Mouse (Mus musculus): ENCODE measurements around the gene Lnp1. TPM values are rescaled to one million over a fixed set of nuclear protein-coding genes. Genes with fewer than 3 reads are reported as not detected.
A peak's percentile ranks its signal among the peaks of the same experiment; 100 is the strongest.
"Not testable (repeated sequence)": the region's sequence is repeated elsewhere in the genome, so short reads cannot be mapped to it uniquely, and the experiment has no call there.

Gene Lnp1
- total and polyA plus RNA-seq, 2 experiments from 2014 or later: not detected

- H3K4me2 ChIP-seq (ENCODE audit: low read depth, low read length): no peak overlapping the region
- H3K27me3 ChIP-seq (ENCODE audit: control insufficient read depth, insufficient read depth, low read length): no peaks in the 10 kb centered on the region
- TF ChIP-seq CTCF (IDR thresholded peaks at IDR 0.05; ENCODE audit: low read depth): no peak
- TF ChIP-seq EP300 (IDR thresholded peaks at IDR 0.05; ENCODE audit: low read depth): no peak
- no peaks in the 10 kb centered on the region for H3K36me3 ChIP-seq (replicated peaks; ENCODE audit: control insufficient read depth, insufficient read depth, low read length)
- H3K4me1 ChIP-seq (ENCODE audit: control insufficient read depth, insufficient read depth): no peaks in the 10 kb centered on the region
- WGBS: 77% methylated on average over 7 of the region's 7 CpGs
- no peaks in the 10 kb centered on the region for H3K9me3 ChIP-seq (replicated peaks; ENCODE audit: control insufficient read depth, low read length)
- ATAC-seq (ENCODE audit: insufficient read depth, low read depth) (no peak), DNase-seq (ENCODE audit: low spot score) (no peak)
- H3K9ac ChIP-seq (replicated peaks; ENCODE audit: low read depth, low read length): no peak overlapping the region
- no peak overlapping the region for H3K4me3 ChIP-seq (ENCODE audit: low read depth, low read length)
- H3K27ac ChIP-seq (ENCODE audit: low read depth): no peak overlapping the region
These were observed 10.6 kb downstream of the Lnp1 start for GRCm38 (mm10) chr16:56917230-56917629.

GRCm38 (mm10) chr16:56908986-56909385, 18.9 kb downstream of the Lnp1 start:
- WGBS: 58% methylated on average over 5 of the region's 5 CpGs

GRCm38 (mm10) chr16:56902206-56902605, 25.7 kb downstream of the Lnp1 start:
- H3K4me2 ChIP-seq (ENCODE audit: low read depth, low read length); H3K27ac ChIP-seq (ENCODE audit: low read depth); H3K4me1 ChIP-seq (ENCODE audit: control insufficient read depth, insufficient read depth); H3K4me3 ChIP-seq (ENCODE audit: low read depth, low read length); ATAC-seq (ENCODE audit: insufficient read depth, low read depth); H3K9me3 ChIP-seq (replicated peaks; ENCODE audit: control insufficient read depth, low read length); DNase-seq (ENCODE audit: low spot score); H3K9ac ChIP-seq (replicated peaks; ENCODE audit: low read depth, low read length); H3K27me3 ChIP-seq (ENCODE audit: control insufficient read depth, insufficient read depth, low read length); H3K36me3 ChIP-seq (replicated peaks; ENCODE audit: control insufficient read depth, insufficient read depth, low read length): not testable (repeated sequence)
- WGBS: 67% methylated on average over 3 of the region's 3 CpGs

More at GRCm38 (mm10) chr16:56908986-56909385, 18.9 kb downstream of the Lnp1 start:
- Histone ChIP-seq H3K4me3 (ENCODE audit: low read depth, low read length) (no peak overlapping the region), H3K27ac (ENCODE audit: low read depth) (no peak overlapping the region), H3K36me3 (replicated peaks; ENCODE audit: control insufficient read depth, insufficient read depth, low read length) (no peaks in the 10 kb centered on the region), H3K9ac (replicated peaks; ENCODE audit: low read depth, low read length) (no peak overlapping the region), H3K27me3 (ENCODE audit: control insufficient read depth, insufficient read depth, low read length) (no peaks in the 10 kb centered on the region), H3K4me1 (ENCODE audit: control insufficient read depth, insufficient read depth) (no peaks in the 10 kb centered on the region), H3K9me3 (replicated peaks; ENCODE audit: control insufficient read depth, low read length) (no peaks in the 10 kb centered on the region), H3K4me2 (ENCODE audit: low read depth, low read length) (no peak overlapping the region)
- TF ChIP-seq CTCF (IDR thresholded peaks at IDR 0.05; ENCODE audit: low read depth) (no peak), EP300 (IDR thresholded peaks at IDR 0.05; ENCODE audit: low read depth) (no peak)
- DNase-seq (ENCODE audit: low spot score) (no peak), ATAC-seq (ENCODE audit: insufficient read depth, low read depth) (no peak)

DNA sequence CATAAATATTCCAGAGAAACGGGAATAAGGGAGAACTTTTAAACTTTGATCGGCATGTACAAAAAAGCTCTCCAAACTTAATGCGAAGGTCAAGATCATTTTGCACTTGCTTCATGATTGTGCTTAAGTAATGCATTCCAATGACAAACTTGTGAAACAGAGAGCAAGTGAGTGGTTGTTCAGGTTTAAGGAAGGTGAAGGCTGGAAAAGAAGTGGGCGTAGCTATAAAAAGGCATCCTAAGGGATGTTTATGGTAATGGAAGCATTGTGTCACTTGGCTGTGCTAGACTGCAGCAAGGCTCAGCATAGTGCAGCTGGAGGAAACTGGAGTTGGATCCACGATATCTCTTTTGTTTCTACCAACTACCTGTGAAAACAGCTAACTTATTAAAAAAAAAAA, 36.3 kb downstream of the Lnp1 start:
- Histone ChIP-seq H3K4me2 (ENCODE audit: low read depth, low read length) (no peak overlapping the region), H3K9me3 (replicated peaks; ENCODE audit: control insufficient read depth, low read length) (no peaks in the 10 kb centered on the region), H3K27me3 (ENCODE audit: control insufficient read depth, insufficient read depth, low read length) (no peaks in the 10 kb centered on the region), H3K4me1 (ENCODE audit: control insufficient read depth, insufficient read depth) (no peaks in the 10 kb centered on the region), H3K27ac (ENCODE audit: low read depth) (no peak overlapping the region), H3K9ac (replicated peaks; ENCODE audit: low read depth, low read length) (no peak overlapping the region), H3K4me3 (ENCODE audit: low read depth, low read length) (no peak overlapping the region), H3K36me3 (replicated peaks; ENCODE audit: control insufficient read depth, insufficient read depth, low read length) (no peaks in the 10 kb centered on the region)
- ATAC-seq (ENCODE audit: insufficient read depth, low read depth) (no peak), DNase-seq (ENCODE audit: low spot score) (no peak)
- WGBS: 79% methylated on average over 5 of the region's 5 CpGs
- TF ChIP-seq CTCF (IDR thresholded peaks at IDR 0.05; ENCODE audit: low read depth) (no peak), EP300 (IDR thresholded peaks at IDR 0.05; ENCODE audit: low read depth) (no peak)

GRCm38 (mm10) chr16:56886616-56887116, 41.2 kb downstream of the Lnp1 start:
- H3K27ac ChIP-seq (ENCODE audit: low read depth): no peak overlapping the region
- no peak overlapping the region for H3K9ac ChIP-seq (replicated peaks; ENCODE audit: low read depth, low read length)
- ATAC-seq (ENCODE audit: insufficient read depth, low read depth) (no peak), DNase-seq (ENCODE audit: low spot score) (no peak)
- no peaks in the 10 kb centered on the region for H3K36me3 ChIP-seq (replicated peaks; ENCODE audit: control insufficient read depth, insufficient read depth, low read length)
- TF ChIP-seq CTCF (IDR thresholded peaks at IDR 0.05; ENCODE audit: low read depth) (no peak), EP300 (IDR thresholded peaks at IDR 0.05; ENCODE audit: low read depth) (no peak)
- no peaks in the 10 kb centered on the region for H3K9me3 ChIP-seq (replicated peaks; ENCODE audit: control insufficient read depth, low read length)
- WGBS: 25% methylated on average over 9 of the region's 9 CpGs
- H3K4me2 ChIP-seq (ENCODE audit: low read depth, low read length): peak overlapping the region; percentile 73
- H3K4me3 ChIP-seq (ENCODE audit: low read depth, low read length): peak overlapping the region; percentile 54
- no peaks in the 10 kb centered on the region for H3K27me3 ChIP-seq (ENCODE audit: control insufficient read depth, insufficient read depth, low read length)
- no peaks in the 10 kb centered on the region for H3K4me1 ChIP-seq (ENCODE audit: control insufficient read depth, insufficient read depth)

All from heart, postnatal 0 days (tissue).